Mouse (Mus musculus) kidney, embryonic 15.5 days (tissue): Measurements from ENCODE around the gene Sorcs2. TPM values are rescaled to one million over a fixed set of nuclear protein-coding genes. Genes with fewer than 3 reads are reported as not detected.

Source experiments
- ATAC-seq: fragments of 200-750 bp; cut with Nextera tagmentation; replicated peaks from 2 replicates; pipeline ENCODE4 v1.8.0; 2017; ENCODE audit warnings: moderate TSS enrichment; ENCODE audit not compliant: low FRiP score
- H3K27ac ChIP-seq: fragments of 300-500 bp; sonication (generic); 2 replicates; pipeline ENCODE4 v1.5.1; 2015; ENCODE audit warnings: mild to moderate bottlenecking, inconsistent platforms
- H3K27me3 ChIP-seq: fragments of 300-500 bp; sonication (generic); 2 replicates; pipeline ENCODE4 v1.6.1; 2015; ENCODE audit warnings: inconsistent platforms
- H3K36me3 ChIP-seq: fragments of 300-500 bp; sonication (generic); 2 replicates; pipeline ENCODE4 v1.6.1; 2015; ENCODE audit warnings: inconsistent platforms
- H3K4me1 ChIP-seq: fragments of 300-500 bp; sonication (generic); 2 replicates; pipeline ENCODE4 v1.6.1; 2015; ENCODE audit warnings: inconsistent platforms
- H3K4me2 ChIP-seq: fragments of 300-500 bp; sonication (generic); 2 replicates; pipeline ENCODE4 v1.6.1; 2015; ENCODE audit warnings: moderate library complexity, mild to moderate bottlenecking, inconsistent platforms
- H3K4me3 ChIP-seq: fragments of 300-500 bp; sonication (generic); replicated peaks from 2 replicates; pipeline ENCODE4 v1.5.1; 2015; ENCODE audit warnings: mild to moderate bottlenecking, inconsistent platforms
- H3K9ac ChIP-seq: fragments of 300-500 bp; sonication (generic); 2 replicates; pipeline ENCODE4 v1.6.1; 2015; ENCODE audit warnings: mild to moderate bottlenecking, inconsistent platforms
- H3K9me3 ChIP-seq: fragments of 300-500 bp; sonication (generic); replicated peaks from 2 replicates; pipeline ENCODE4 v1.6.1; 2016; ENCODE audit warnings: inconsistent platforms
- WGBS: fragments of 180-500 bp; shearing (Covaris S2); methylation state at CpG from one replicate; pipeline ENCODE4 v1.1.7; 2015; ENCODE audit warnings: mixed read lengths; 5-methylcytosine and 5-hydroxymethylcytosine counted together
- polyA plus RNA-seq: library from polyadenylated mRNA; unstranded; fragments of >200 nt; fragmentation: Nextera tagmentation; extraction: Ambion mirVana; gene quantifications from 2 replicates; pipeline ENCODE4 v1.2.1, GENCODE M21; 2015

The Sorcs2 gene
- polyA plus RNA-seq, 1 experiment from 2014 or later: 12.9 TPM

DNA sequence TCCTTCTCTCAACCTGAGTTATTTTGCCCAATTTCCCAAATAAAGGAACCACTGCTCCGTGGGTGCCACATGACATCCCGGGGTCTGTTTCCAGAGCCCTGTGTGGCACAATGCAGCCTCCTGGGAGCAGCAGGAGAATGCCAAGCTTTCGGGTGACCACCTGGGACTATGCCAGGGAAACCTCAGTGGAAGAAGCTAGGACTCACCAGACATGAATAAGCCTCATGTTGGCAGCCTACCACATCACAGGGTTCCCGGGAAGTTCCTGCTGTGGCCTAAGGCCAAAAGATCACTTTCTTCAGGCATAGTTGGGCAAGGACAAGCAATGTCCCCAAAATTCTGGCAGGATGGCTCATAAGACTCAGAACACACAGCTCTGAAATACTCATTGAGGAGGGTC, 51.2 kb downstream of the Sorcs2 start:
- no peaks in the 10 kb centered on the region for H3K36me3 ChIP-seq
- no peaks in the 10 kb centered on the region for H3K4me1 ChIP-seq
- H3K4me2 ChIP-seq: no peak overlapping the region
- H3K27ac ChIP-seq: no peak overlapping the region
- H3K9me3 ChIP-seq: no peaks in the 10 kb centered on the region
- no peak for ATAC-seq
- no peaks in the 10 kb centered on the region for H3K27me3 ChIP-seq
- H3K9ac ChIP-seq: no peak overlapping the region
- 87% methylated on average over 4 of the region's 4 CpGs for WGBS
- H3K4me3 ChIP-seq: no peak overlapping the region

DNA sequence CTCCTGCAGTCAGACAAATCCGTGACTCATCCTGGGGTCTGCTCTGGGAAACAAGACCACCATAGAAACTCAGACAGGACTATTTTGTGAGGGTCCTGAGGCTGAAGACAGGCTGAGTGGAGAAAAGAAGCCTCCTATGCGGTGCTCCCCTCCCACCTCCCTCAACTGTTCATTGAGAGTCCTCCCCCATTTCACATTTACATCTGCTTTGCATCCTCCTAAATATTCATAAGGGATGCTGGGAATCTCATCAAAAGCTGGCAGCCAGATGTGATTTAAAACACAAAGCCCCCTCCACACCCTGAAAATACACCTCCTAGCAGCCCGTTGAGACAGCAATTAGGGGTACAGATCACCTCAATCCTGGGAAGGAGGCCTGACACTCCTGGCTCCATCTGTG, 58.7 kb downstream of the Sorcs2 start:
- H3K4me1 ChIP-seq: 0 out of 2 replicates have a peak, but pooled peaks cover 7% of the 10 kb centered on the region
- no peaks in the 10 kb centered on the region for H3K27me3 ChIP-seq
- 75% methylated on average over 3 of the region's 3 CpGs for WGBS
- H3K27ac ChIP-seq: no peak overlapping the region
- H3K9me3 ChIP-seq: no peaks in the 10 kb centered on the region
- H3K4me3 ChIP-seq: no peak overlapping the region
- no peak overlapping the region for H3K9ac ChIP-seq
- no peak overlapping the region for H3K4me2 ChIP-seq
- no peaks in the 10 kb centered on the region for H3K36me3 ChIP-seq
- no peak for ATAC-seq

DNA sequence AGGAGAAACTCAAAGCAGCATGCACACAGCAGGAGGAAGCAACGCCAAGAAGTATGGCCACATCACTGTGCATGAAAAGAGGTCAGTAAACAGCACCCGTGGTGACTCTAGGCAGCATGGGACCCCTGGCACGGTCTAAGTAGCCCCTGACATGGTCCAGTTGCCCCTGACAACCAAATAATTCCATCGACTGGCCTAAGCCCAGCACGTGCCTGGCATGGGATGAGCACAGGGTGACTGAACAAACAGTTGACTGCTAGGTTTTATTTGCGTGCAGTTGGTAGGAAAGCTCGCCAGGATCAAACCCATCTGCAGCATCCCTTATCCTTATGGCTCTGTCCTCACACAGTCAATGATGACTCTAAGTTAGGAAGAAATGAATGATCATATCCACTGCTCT, 61.7 kb downstream of the Sorcs2 start:
- Histone ChIP-seq H3K4me1 (peaks cover 11% of the 10 kb centered on the region; the same call in 1 of the 2 replicates), H3K9me3 (no peaks in the 10 kb centered on the region), H3K4me3 (no peak overlapping the region), H3K4me2 (no peak overlapping the region), H3K27me3 (no peaks in the 10 kb centered on the region), H3K27ac (no peak overlapping the region), H3K36me3 (no peaks in the 10 kb centered on the region), H3K9ac (no peak overlapping the region)
- no peak for ATAC-seq
- WGBS: 80% methylated on average over 7 of the region's 7 CpGs

DNA sequence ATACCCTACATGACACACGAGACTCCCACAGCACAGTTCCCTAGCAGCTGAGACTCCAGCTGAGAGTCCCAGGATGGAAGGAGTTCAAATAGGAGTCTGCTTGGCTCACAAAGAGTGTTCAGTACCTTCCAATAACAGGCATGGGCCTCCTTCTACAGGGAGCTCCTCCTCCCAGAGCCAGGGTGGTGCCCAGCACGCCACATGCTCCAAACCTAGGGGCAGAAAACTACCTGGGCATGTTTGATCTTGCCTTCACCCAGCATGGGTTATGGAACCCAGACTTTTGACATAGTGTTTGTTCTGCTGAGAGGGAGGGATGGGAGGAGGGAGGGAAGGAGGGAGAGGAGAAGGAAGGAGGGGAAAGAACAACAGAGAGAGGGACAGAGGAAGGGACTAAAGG, 62.3 kb downstream of the Sorcs2 start:
- Histone ChIP-seq H3K27ac (no peak overlapping the region), H3K4me2 (no peak overlapping the region), H3K27me3 (no peaks in the 10 kb centered on the region), H3K4me3 (no peak overlapping the region), H3K9me3 (no peaks in the 10 kb centered on the region), H3K36me3 (no peaks in the 10 kb centered on the region), H3K4me1 (peaks cover 11% of the 10 kb centered on the region; the same call in 1 of the 2 replicates), H3K9ac (no peak overlapping the region)
- WGBS: 76% methylated on average over 2 of the region's 2 CpGs
- no peak for ATAC-seq

DNA sequence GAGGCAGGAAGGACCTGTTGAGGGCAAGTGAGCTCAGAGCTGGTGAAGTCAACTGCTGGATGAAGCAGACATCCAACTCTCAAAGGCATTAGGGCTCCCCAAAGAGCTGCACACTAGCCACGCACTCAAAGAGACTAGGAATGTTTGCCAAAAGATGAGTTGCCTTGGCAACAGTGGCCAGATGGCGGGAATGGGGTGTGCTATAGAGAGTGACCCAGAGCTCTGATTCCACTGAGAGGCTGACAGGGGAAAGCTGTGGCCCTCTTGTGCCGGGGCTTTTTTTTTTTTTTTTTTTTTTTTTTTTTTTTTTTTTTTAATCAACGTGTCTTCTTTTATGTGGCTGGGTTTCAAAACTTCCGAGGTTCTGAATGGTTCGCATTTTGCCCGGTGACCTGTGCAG, 63.7 kb downstream of the Sorcs2 start:
- Histone ChIP-seq H3K9me3 (no peaks in the 10 kb centered on the region), H3K9ac (no peak overlapping the region), H3K36me3 (no peaks in the 10 kb centered on the region), H3K4me3 (no peak overlapping the region), H3K27me3 (no peaks in the 10 kb centered on the region), H3K4me2 (no peak overlapping the region), H3K4me1 (peaks cover 11% of the 10 kb centered on the region; the same call in 1 of the 2 replicates), H3K27ac (no peak overlapping the region)
- ATAC-seq: no peak
- WGBS: 54% methylated on average over 7 of the region's 7 CpGs

DNA sequence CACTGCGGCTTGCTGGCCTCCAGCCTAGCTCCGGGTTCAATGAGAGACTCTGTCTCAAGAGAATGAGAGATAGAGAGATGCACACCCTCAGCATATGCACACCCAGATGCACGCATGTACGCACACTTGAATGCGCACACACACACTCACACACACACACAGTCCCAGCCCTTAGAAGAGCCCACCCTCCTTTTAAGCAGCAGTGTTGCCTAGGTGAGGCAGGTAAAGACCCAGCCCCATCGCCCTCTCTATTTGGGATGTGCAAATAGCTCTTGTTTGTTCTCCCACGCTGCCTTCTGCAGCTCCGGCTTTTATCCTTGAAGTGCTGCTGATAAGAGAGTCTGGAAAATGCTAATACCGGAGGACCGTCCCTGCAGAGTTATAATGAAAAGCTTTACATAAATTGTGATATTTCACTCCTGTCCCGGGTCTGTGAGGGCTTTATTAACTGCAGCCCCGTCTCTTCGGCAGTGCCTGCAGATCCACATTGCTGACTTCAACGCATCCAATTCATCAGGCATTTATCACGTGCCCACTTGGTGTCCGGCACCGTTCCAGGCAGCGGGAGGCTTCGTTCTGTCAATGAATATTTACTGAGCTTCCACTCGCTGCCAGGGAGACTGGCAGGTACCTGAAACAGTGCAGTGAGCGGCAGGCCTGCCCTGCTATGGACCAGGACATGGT, 67.3 kb downstream of the Sorcs2 start:
- Histone ChIP-seq H3K9me3 (no peaks in the 10 kb centered on the region), H3K36me3 (no peaks in the 10 kb centered on the region), H3K27ac (no peak overlapping the region), H3K4me1 (peaks cover 11% of the 10 kb centered on the region; the same call in 1 of the 2 replicates), H3K9ac (no peak overlapping the region), H3K27me3 (no peaks in the 10 kb centered on the region), H3K4me2 (no peak overlapping the region), H3K4me3 (no peak overlapping the region)
- WGBS: 70% methylated on average over 21 of the region's 21 CpGs
- ATAC-seq: no peak

DNA sequence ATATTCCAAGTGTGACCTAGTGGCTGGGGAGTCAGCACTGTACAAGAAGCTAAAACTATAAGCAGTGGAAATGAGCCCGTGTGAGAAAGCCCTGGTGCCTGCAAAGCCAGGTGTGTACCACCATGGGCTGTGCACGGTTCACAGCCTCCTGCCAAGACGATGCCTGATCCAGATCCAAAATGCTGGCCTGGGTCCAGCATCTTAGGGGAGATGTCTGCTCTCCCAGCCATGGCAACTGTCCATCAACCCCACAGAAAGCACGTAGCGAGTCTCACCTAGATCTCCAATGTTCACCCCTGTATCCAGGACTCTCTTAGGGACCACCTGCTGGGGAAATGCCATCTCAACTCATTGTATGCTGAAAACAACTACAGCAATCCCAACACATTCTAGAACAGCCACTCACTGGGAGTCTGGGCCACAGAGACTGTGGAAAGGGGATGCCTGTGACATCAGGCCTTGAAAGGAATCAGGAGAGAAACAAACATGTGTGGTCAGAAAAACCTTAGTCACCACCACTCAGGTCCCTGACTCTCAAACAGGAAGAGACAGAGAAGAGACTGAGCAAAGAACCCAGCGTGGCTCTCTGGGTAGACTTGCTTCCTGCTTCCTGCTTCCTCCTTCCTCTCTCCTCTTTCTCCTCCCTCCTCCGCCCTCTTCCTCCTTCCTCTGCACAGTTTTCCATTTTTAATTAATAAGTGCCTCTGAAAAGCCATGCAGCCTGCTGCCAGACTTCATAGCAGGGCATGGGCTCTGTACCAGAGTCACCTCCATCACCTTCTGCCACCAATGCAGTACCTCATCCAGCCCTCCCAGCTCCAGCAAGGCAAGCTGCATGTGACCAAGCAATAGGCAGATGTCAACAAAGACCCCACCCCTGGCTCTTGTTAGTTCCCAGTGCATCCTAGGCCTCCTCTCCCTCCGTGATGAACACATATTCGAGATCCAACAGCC, 71.6 kb downstream of the Sorcs2 start:
- 72% methylated on average over 9 of the region's 9 CpGs for WGBS

DNA sequence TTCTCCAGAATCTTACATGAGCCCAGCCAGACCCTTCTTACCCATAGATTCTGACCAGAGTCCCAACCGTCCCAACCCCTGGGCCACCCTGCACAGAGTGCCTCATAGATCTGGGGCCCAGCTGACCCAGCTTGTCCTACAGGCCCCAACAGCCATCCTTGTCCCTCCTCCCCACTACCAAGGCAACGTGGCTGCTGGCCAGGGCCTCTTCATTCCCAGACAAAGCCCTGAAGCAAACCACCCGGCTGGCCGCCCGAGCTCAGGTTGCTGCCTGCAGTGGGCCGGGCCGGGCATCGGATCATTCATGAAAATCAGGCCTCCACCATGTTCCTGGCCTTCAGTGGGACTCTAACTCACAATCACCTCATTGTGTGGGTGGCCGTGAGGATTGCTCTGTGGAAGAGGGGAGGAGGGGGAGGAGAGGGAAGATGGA, 73.8 kb downstream of the Sorcs2 start:
- Histone ChIP-seq H3K9me3 (no peaks in the 10 kb centered on the region), H3K36me3 (no peaks in the 10 kb centered on the region), H3K27me3 (no peaks in the 10 kb centered on the region), H3K4me2 (no peak overlapping the region), H3K4me1 (peaks cover 42% of the 10 kb centered on the region), H3K27ac (peak overlapping the region; percentile 47; the same call in 1 of the 2 replicates), H3K4me3 (no peak overlapping the region), H3K9ac (no peak overlapping the region)
- WGBS: 36% methylated on average over 9 of the region's 9 CpGs
- ATAC-seq: 0 out of 2 replicates have a peak, but pooled peaks have one; percentile 17

More for the DNA sequence above, 71.6 kb downstream of the Sorcs2 start:
- Histone ChIP-seq H3K9ac (no peak overlapping the region), H3K4me2 (no peak overlapping the region), H3K27me3 (no peaks in the 10 kb centered on the region), H3K4me1 (peaks cover 30% of the 10 kb centered on the region), H3K27ac (peak overlapping the region; percentile 10; the same call in 1 of the 2 replicates), H3K36me3 (no peaks in the 10 kb centered on the region), H3K4me3 (no peak overlapping the region), H3K9me3 (no peaks in the 10 kb centered on the region)
- no peak for ATAC-seq

DNA sequence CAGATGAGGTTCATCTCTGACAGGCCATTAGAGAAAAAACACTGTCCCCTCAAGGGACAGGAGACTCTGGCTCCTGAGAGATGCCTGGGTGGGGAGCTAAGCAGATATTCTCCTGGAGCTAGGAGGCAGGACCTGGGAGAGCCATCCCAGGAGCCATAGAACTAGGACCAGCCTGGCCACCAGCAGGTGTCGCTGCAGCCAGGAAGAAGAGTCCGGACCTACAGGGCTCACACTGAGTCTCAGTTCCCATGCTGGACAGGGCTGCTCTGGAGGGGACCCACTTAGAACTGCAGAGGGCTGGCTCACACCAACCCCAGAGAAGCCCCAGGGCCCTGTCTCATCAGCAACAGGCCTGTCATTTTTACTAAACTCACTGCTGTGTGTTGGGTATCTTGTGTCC, 74.4 kb downstream of the Sorcs2 start:
- Histone ChIP-seq H3K4me3 (no peak overlapping the region), H3K36me3 (no peaks in the 10 kb centered on the region), H3K9ac (no peak overlapping the region), H3K4me1 (peaks cover 42% of the 10 kb centered on the region), H3K4me2 (no peak overlapping the region), H3K27me3 (no peaks in the 10 kb centered on the region), H3K27ac (peak overlapping the region; percentile 47; the same call in 1 of the 2 replicates), H3K9me3 (no peaks in the 10 kb centered on the region)
- 3% methylated on average over 2 of the region's 2 CpGs for WGBS
- peak; percentile 79 for ATAC-seq

DNA sequence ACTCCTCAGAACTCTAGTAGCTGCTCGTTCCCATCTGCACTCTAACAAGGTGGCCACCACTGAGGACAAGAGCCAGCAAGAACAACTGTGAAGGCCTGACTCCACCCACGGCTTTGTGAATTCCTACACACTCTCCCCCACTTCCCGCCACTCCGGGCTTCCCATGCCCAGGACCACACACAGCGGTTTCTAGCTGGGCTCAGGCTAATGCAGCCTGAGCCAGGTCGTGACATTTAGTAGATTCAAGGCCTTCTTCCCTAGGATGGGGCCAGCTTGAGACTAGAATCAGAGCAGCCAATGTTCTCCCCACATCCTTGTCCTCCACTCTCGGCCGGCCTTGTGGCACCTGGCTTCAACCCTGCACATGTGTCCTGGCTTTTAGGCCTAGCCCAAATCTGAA, 76.4 kb downstream of the Sorcs2 start:
- peak; percentile 44; the same call in 1 of the 2 replicates for ATAC-seq
- Histone ChIP-seq H3K27me3 (no peaks in the 10 kb centered on the region), H3K9me3 (no peaks in the 10 kb centered on the region), H3K4me1 (peaks cover 55% of the 10 kb centered on the region), H3K4me3 (no peak overlapping the region), H3K36me3 (no peaks in the 10 kb centered on the region), H3K27ac (0 out of 2 replicates have a peak overlapping the region, but pooled peaks have one; percentile 20), H3K4me2 (no peak overlapping the region), H3K9ac (no peak overlapping the region)
- WGBS: 29% methylated on average over 8 of the region's 8 CpGs

DNA sequence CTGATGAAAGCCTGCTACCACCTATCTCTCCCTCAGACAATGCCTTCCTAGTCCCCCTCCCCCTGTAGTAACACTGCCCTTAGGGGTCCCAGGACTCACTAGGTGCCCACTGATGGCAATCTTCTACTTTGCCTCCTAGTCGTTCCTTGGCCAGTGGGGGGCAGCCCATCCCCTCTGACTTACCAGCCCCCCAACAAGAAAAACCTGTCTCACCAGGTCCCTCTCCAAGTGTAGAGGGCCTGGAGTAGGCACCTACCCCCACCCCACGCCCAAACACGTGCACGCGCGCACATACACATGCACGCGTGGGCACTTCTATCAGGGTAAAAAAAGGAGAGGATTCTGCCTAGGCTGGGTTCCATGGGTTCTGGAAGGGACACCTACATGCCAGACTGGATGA, 77.3 kb downstream of the Sorcs2 start:
- no peaks in the 10 kb centered on the region for H3K36me3 ChIP-seq
- peaks cover 55% of the 10 kb centered on the region for H3K4me1 ChIP-seq
- no peak overlapping the region for H3K27ac ChIP-seq
- H3K4me3 ChIP-seq: no peak overlapping the region
- no peak for ATAC-seq
- H3K4me2 ChIP-seq: no peak overlapping the region
- H3K9me3 ChIP-seq: no peaks in the 10 kb centered on the region
- H3K27me3 ChIP-seq: no peaks in the 10 kb centered on the region
- H3K9ac ChIP-seq: no peak overlapping the region
- WGBS: 88% methylated on average over 8 of the region's 8 CpGs
